Mouse (Mus musculus) macrophage (primary cell): ENCODE data around the gene Taf5. TPM values are rescaled to one million over a fixed set of nuclear protein-coding genes. Genes with fewer than 3 reads are reported as not detected.

Experiments used
- H3K27ac ChIP-seq: fragments of 350-480 bp; formaldehyde crosslinking; 2 replicates; pipeline ENCODE4 v1.9.0; 2021
- H3K36me3 ChIP-seq: fragments of 350-480 bp; formaldehyde crosslinking; 2 replicates; pipeline ENCODE4 v1.9.0; 2021; ENCODE audit errors: inconsistent target
- H3K4me3 ChIP-seq: fragments of 350-480 bp; formaldehyde crosslinking; 2 replicates; pipeline ENCODE4 v1.9.0; 2021; ENCODE audit errors: inconsistent target
- H3K79me2 ChIP-seq: fragments of 350-480 bp; formaldehyde crosslinking; 2 replicates; pipeline ENCODE4 v1.9.0; 2021; ENCODE audit errors: inconsistent target
- WGBS: methylation state at CpG from one replicate; pipeline ENCODE4 v1.1.7; 2026; ENCODE audit warnings: inconsistent platforms; ENCODE audit not compliant: missing documents; 5-methylcytosine and 5-hydroxymethylcytosine counted together
- polyA plus RNA-seq: library from polyadenylated mRNA; stranded (reverse); fragments of 250-400 nt; gene quantifications from 3 replicates; pipeline ENCODE4 v1.2.4, GENCODE M21; 2018; ENCODE audit warnings: inconsistent platforms

Taf5 gene
- polyA plus RNA-seq, 1 experiment from 2014 or later = 3.1 TPM

DNA sequence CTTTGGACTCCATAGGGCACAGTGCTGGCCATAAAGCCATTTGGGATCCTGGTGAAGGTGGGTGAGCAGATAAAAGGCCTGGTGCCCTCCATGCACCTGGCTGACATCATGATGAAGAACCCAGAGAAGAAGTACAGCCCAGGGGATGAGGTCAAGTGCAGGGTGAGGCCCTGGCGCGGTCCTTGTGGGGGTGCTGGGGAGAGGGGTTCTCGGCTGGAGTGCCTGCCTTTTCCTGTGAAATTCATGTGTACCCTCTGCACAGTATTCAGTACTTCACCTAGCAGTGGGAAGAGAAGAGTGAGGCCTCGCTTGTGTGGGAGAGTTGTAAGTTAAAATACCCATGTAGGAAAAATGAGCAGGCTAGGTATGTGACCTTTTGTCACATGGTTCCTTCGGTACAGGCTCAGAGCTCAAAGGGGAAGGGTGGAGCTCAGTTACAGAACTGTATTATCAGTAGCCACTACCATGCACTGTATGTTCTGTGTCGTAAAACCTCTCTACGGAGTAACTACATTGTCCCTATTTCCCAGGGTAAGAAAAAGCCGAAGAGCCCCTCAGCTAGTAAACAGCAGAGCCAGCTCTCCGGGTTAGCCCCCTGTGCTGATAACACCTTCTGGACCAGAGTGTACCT is 37.2 kb downstream of the Taf5 start:
- Histone ChIP-seq H3K36me3 (peaks cover 94% of the 10 kb centered on the region), H3K79me2 (no peaks in the 10 kb centered on the region), H3K27ac (no peak overlapping the region), H3K4me3 (no peak overlapping the region)
- 96% methylated on average over 9 of the region's 9 CpGs for WGBS

DNA sequence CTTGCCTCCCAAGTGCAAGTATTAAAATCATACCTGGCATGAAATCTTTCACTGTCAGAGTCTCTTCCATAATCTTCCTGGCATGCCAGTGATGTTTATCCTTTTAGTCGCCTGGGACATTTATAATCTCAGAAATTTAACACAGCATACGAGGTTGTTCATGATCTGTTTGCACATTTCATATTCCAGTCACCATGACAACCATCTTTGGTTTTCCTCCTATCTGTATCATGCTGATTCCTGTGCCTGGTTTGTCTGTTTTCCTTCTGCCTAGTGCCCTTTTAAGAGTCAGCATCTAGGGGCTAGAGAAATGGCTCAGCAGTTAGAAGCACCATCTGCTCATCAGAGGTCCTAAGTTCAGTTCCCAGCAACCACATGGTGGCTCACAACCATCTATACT is 51.1 kb downstream of the Taf5 start:
- H3K36me3 ChIP-seq = peaks cover 49% of the 10 kb centered on the region
- no peak overlapping the region for H3K4me3 ChIP-seq
- no peak overlapping the region for H3K27ac ChIP-seq
- no peaks in the 10 kb centered on the region for H3K79me2 ChIP-seq
- 88% methylated on average over 2 of the region's 2 CpGs for WGBS

DNA sequence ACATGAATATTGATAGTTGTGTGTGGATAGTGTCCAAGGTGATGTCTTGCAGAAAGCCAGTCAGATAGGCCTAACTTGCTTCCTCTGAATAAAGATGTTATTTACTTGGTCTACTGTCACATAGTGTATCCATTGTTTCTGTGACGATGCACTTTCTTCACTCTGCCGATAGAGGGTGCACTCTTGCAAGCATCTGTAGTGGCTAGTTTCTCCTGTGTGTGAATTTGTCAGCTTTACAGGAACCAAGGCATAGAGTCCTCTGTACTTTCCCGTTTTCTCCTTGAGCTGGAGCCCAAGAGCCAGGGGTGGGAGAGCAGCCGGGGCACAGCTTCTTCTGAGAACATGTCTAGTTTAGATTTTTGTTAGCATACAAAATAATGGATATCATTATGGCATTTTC is 53.5 kb downstream of the Taf5 start:
- peaks cover 45% of the 10 kb centered on the region for H3K36me3 ChIP-seq
- no peaks in the 10 kb centered on the region for H3K79me2 ChIP-seq
- H3K4me3 ChIP-seq = no peak overlapping the region
- 37% methylated on average over 4 of the region's 4 CpGs for WGBS
- no peak overlapping the region for H3K27ac ChIP-seq

DNA sequence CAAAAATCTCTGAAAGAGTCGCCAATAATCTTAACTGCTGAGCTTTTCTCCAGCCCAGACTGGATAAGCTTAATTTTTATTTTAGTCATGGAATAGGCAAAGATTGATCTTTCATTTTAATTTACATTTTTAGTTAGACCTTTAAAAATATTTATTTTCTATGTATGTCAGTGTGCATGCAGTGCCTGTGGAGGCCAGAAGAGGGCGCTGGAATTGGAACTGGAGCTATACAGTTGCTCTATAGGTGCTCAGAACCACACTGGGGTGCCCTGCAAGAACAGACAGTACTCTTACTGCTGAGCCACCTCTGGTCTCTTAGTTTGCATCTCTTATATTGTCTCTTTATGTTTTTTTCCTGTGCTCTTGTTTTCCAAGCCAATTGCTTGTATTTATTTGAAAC is 55.3 kb downstream of the Taf5 start:
- H3K27ac ChIP-seq = no peak overlapping the region
- H3K79me2 ChIP-seq = no peaks in the 10 kb centered on the region
- peaks cover 48% of the 10 kb centered on the region for H3K36me3 ChIP-seq
- WGBS = 47% methylated on average over 2 of the region's 2 CpGs
- no peak overlapping the region for H3K4me3 ChIP-seq

DNA sequence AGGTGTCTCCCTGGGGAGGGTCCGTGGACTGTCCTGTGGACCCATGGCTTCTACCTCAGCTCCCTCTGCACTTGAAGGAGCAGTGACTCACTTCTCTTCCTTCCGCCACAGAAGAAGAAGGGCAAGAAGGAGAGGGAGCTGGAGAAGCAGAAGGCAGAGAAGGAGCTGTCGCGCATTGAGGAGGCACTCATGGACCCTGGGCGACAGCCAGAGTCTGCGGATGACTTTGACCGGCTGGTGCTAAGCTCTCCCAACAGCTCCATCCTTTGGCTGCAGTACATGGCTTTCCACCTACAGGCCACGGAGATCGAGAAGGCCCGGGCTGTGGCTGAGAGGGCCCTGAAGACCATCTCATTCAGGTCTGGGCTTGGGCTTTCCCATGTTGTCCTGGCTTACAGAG is 60.6 kb downstream of the Taf5 start:
- Histone ChIP-seq H3K36me3 (peaks cover 69% of the 10 kb centered on the region), H3K4me3 (no peak overlapping the region), H3K79me2 (peaks cover 21% of the 10 kb centered on the region; the same call in 1 of the 2 replicates), H3K27ac (no peak overlapping the region)
- 100% methylated on average over 7 of the region's 10 CpGs for WGBS

DNA sequence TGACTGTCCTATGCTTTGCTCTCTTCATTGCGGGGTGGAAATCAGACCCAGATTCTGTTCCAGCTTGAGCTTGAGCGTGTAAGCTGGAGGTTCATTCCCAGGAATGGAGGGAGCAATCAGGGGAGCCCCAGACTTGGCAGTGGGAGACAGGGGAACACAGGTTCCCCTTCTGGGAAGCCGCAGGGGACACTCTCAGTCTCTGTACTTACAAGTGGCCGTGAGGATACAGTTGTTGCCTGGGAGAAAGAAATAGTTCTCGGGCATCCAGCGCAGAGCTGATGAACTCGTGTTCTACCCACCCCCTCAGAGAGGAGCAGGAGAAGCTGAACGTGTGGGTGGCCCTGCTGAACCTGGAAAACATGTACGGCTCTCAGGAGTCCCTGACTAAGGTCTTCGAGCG is 61.3 kb downstream of the Taf5 start:
- H3K4me3 ChIP-seq = no peak overlapping the region
- H3K36me3 ChIP-seq = peaks cover 69% of the 10 kb centered on the region
- 92% methylated on average over 10 of the region's 11 CpGs for WGBS

DNA sequence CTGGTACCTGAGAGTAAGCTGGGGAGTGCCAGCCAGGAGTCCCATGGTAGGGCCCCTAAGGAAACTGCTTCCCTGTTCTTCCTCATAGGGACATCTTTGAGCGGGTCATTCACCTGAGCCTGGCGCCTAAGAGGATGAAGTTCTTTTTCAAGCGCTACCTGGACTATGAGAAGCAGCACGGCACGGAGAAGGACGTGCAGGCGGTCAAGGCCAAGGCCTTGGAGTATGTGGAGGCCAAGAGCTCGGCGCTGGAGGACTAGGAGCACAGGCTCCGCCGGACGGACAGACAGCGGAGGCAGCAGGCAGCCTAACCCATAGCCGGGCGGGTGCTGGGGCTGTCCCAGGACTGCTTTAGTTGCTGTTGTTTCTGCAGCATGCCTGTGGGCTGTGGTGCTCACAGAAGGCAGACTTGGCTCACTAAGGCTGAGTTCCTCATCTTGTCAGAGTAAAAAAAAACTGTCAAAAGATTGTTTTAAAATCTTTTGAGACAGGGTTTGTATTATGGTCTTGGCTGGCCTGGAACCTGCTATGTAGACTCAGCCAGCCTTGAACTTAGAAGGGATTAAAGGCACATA is 63.1 kb downstream of the Taf5 start:
- no peak overlapping the region for H3K27ac ChIP-seq
- H3K4me3 ChIP-seq = no peak overlapping the region
- 97% methylated on average over 15 of the region's 15 CpGs for WGBS
- peaks cover 33% of the 10 kb centered on the region for H3K79me2 ChIP-seq
- H3K36me3 ChIP-seq = peaks cover 64% of the 10 kb centered on the region

More for the DNA sequence above, 61.3 kb downstream of the Taf5 start:
- Histone ChIP-seq H3K79me2 (peaks cover 21% of the 10 kb centered on the region; the same call in 1 of the 2 replicates), H3K27ac (no peak overlapping the region)

Other genes starting within 250 kb of the Taf5 start
- gene Ina, start 53.0 kb upstream of the Taf5 start, polyA plus RNA-seq = not detected in 3 replicates
- 37.6 to 49.9 TPM (median 47.8 TPM) in 3 replicates for gene Nt5c2, start 52.6 kb upstream of the Taf5 start, polyA plus RNA-seq
- 4.3 to 11.3 TPM (median 6.7 TPM) in 3 replicates for gene Pcgf6, start 16.8 kb upstream of the Taf5 start, polyA plus RNA-seq
- gene Usmg5, start 22.9 kb downstream of the Taf5 start, polyA plus RNA-seq = 471 to 670 TPM (median 529 TPM) in 3 replicates
- 9.7 to 16.3 TPM (median 12.2 TPM) in 3 replicates for gene Pdcd11, start 23.0 kb downstream of the Taf5 start, polyA plus RNA-seq
- 9.2 to 20.5 TPM (median 12.1 TPM) in 3 replicates for gene Calhm2, start 70.5 kb downstream of the Taf5 start, polyA plus RNA-seq
- gene Calhm1, start 76.5 kb downstream of the Taf5 start, polyA plus RNA-seq = not detected in 3 replicates
- gene Calhm3, start 90.0 kb downstream of the Taf5 start, polyA plus RNA-seq = not detected in 3 replicates
- gene Neurl1a, start 111.1 kb downstream of the Taf5 start, polyA plus RNA-seq = 0.17 to 0.48 TPM (median 0.21 TPM) in 3 replicates